Mouse (Mus musculus) urinary bladder, postnatal 0 days (tissue): ENCODE data around the gene Tiparp. TPM values are rescaled to one million over a fixed set of nuclear protein-coding genes. Genes with fewer than 3 reads are reported as not detected.

Experiments
- polyA plus RNA-seq: library from polyadenylated mRNA; unstranded; fragments of >200 nt; fragmentation: Nextera tagmentation; extraction: Ambion mirVana; gene quantifications from 2 replicates; pipeline ENCODE4 v1.2.1, GENCODE M21; 2015

Gene Tiparp
- polyA plus RNA-seq = 38.7 and 50.3 TPM in 2 replicates

DNA sequence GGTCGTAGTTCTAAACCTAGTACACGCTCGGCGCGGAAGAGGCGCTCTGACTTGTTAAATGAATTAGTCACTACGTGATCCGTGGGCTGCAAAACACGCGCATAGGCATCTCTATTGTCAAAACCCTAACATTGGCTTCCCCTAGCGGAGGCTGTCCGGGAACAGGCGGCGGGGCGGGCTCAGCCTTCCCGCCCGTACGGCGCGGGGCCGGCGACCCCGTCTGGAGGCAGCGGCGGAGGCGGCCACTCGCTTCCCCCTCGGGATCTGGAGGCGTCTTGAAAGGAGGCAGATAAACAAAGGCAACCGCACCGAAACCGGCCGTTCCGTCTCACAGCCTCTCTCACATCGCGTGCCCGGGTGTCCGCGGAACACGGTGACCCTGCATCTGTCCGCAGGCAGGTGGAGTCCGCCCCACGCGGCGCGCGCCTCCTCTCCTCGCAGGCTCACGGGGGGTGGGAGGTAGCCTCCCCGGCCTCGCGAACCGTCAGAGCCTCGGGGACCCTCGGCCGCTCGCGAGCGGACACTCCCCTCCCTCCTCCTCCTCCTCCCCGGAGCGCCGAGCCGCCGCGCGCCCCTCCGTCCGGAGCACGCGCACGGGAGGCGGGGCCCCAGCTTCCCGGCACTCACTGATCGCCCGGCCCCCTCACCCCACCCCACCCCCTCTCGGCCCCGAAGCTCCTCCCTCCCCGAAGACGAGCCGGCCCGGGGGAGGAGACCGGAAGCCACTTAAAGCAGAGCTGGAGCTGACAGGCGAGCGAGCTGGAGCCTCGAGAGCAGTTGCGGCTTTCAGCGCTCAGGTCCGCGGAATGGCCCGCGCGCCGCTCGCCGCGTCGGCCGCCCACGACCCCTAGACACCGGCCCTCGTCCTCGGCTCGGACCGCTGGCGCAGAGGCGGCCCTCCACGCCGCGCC is at the start of gene Tiparp:
Gene Tiparp (plus strand): TSS at position 720 of the 911 bp plus-strand sequence.

Other genes with a start within 250 kb of the Tiparp start
- gene Ssr3, start 135.8 kb upstream of the Tiparp start, polyA plus RNA-seq = 216 and 284 TPM in 2 replicates
- gene Lekr1, start 137.8 kb downstream of the Tiparp start, polyA plus RNA-seq = 3.1 and 4.8 TPM in 2 replicates